Mouse (Mus musculus): Measurements from ENCODE around the gene Ddhd1.

DNA sequence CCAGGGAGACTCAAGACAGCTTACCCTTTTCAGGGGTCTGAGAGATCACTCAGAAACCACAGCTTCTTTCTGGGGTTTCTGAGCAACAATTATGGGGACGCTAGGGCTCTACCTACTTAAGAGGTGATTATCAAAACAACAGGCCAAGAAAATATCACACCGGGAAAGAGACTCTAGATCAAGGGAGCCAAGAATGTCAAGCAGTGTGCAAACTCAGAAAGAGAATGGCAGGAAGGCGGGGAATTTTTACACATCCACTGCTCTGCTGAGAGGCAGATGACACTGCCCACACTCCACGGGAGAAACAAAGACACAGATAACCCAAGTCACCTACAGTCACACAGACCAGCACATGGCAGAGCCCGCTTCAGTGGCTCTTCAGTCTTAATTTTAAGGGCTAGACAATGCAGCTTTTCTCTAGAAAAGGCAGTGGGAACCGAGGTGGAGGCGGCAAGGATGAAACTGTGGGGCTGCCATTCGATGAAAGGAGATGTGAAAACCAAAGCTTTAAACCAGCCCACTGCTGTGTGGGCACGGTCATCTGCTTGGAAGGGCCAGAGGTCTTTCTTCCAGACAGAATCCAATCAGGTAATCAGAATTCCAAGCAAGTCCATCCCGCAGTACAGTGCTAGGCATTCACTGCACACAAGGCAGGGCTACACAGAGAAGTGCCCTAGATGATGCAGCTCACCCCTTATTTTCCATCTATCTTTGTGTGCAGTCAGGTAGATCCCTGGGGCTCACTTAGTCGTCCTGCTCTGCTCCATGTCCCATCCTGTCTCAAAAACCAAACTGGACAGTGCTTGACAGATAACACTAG lies 8.7 kb downstream of the Ddhd1 start:
- TF ChIP-seq CTCF (IDR thresholded peaks at IDR 0.05; ENCODE audit: borderline replicate concordance, extremely low read depth, insufficient read depth, insufficient read length): no peak
- no peak for TF ChIP-seq POLR2A (IDR thresholded peaks at IDR 0.05; ENCODE audit: borderline replicate concordance, extremely low read depth, insufficient read depth, insufficient read length, poor library complexity, severe bottlenecking)
